Mouse (Mus musculus) forebrain, embryonic 11.5 days (tissue): ENCODE results near the gene Rnaseh1. TPM values are rescaled to one million over a fixed set of nuclear protein-coding genes. Genes with fewer than 3 reads are reported as not detected.

Source experiments
- ATAC-seq: fragments of 200-750 bp; cut with Nextera tagmentation; replicated peaks from 2 replicates; pipeline ENCODE4 v1.8.0; 2017; ENCODE audit warnings: moderate TSS enrichment; ENCODE audit not compliant: low FRiP score
- DNase-seq: peaks from one replicate; pipeline ENCODE4 v3.0.0-alpha.2; 2017; ENCODE audit warnings: low spot score
- H3K27ac ChIP-seq: fragments of 300-500 bp; sonication (generic); 2 replicates; pipeline ENCODE4 v1.5.1; 2014; ENCODE audit warnings: low read depth, low read length
- H3K27me3 ChIP-seq: fragments of 300-500 bp; sonication (generic); 2 replicates; pipeline ENCODE4 v1.6.1; 2014; ENCODE audit warnings: mild to moderate bottlenecking, low read length, mixed read lengths; ENCODE audit not compliant: control insufficient read depth, insufficient read depth
- H3K36me3 ChIP-seq: fragments of 300-500 bp; sonication (generic); 2 replicates; pipeline ENCODE4 v1.6.1; 2014; ENCODE audit warnings: mild to moderate bottlenecking, low read length, moderate library complexity, mixed read lengths; ENCODE audit not compliant: control insufficient read depth, insufficient read depth
- H3K4me1 ChIP-seq: fragments of 300-500 bp; sonication (generic); replicated peaks from 2 replicates; pipeline ENCODE4 v1.6.1; 2014; ENCODE audit warnings: low read length, mixed read lengths; ENCODE audit not compliant: control insufficient read depth, insufficient read depth
- H3K4me2 ChIP-seq: fragments of 300-500 bp; sonication (generic); 2 replicates; pipeline ENCODE4 v1.6.1; 2014; ENCODE audit warnings: low read depth, mild to moderate bottlenecking, low read length, moderate library complexity, mixed read lengths; ENCODE audit not compliant: severe bottlenecking
- H3K4me3 ChIP-seq: fragments of 300-500 bp; sonication (generic); 2 replicates; pipeline ENCODE4 v1.5.1; 2014; ENCODE audit warnings: low read depth, low read length
- H3K9ac ChIP-seq: fragments of 300-500 bp; sonication (generic); 2 replicates; pipeline ENCODE4 v1.6.1; 2014; ENCODE audit warnings: low read length
- H3K9me3 ChIP-seq: fragments of 300-500 bp; sonication (generic); 2 replicates; pipeline ENCODE4 v1.6.1; 2016; ENCODE audit warnings: low read length, mixed read lengths; ENCODE audit not compliant: control insufficient read depth
- WGBS: fragments of 180-500 bp; shearing (Covaris S2); extraction: QIAGEN DNeasy Blood & Tissue Kit; methylation state at CpG from one replicate; pipeline ENCODE4 v1.1.7; 2014; 5-methylcytosine and 5-hydroxymethylcytosine counted together
- polyA plus RNA-seq: library from polyadenylated mRNA; unstranded; fragments of >200 nt; fragmentation: Nextera tagmentation; extraction: Ambion mirVana; gene quantifications from 2 replicates; pipeline ENCODE4 v1.2.1, GENCODE M21; 2014

Rnaseh1 gene
- polyA plus RNA-seq, result 27.6 and 30.4 TPM in 2 replicates

DNA sequence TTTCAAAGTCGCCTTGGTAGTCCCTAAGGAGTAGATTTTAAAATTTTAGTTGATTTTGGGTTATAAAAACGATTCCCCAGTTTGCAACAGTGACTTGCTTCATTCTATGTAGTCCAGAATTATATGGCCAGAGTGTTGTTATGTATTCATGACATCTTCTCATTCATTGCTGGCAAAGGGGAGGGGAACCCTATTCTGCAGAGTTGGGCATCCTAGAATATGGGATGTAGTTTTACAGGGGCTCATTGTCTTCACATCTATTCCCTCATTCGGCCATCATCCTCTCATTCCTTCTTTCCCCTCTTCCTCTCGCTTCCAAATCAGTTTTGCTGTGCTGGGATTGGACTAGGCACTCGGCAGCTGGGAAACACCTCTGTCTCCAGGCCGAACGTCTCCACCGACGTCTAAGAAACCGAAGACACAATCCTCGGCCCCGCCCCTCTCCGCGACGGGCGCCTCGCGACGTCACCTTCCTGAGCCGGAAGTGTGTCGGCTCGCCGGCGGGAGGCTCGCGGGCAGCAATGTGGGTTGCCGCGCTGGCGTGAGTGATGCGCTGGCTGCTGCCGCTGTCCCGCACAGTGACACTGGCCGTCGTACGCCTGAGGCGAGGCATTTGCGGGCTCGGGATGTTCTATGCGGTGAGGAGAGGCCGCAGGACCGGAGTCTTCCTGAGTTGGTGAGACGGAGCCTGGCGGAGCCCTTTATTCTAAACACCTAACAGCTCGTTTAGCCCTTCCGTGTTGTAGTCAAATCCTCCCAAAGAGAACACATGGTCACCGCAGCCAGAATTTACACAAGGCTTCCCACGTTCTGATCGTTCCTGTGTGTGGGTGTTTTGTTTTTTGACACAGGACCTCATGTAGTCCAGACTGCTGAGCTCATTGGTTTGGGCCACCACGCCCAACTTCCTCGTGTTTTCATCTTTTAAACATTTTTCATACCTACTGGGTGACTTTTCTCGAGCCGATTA, at the start of gene Rnaseh1:
Gene Rnaseh1 (plus strand): TSS at position 462 of the 970 bp plus-strand sequence.
- WGBS, result 2% methylated on average over 52 of the region's 52 CpGs
- H3K9ac ChIP-seq, result peak within 1 kb of the TSS; percentile 73
- H3K9me3 ChIP-seq, result no peaks in the 10 kb centered on the region
- DNase-seq (peak; percentile 95), ATAC-seq (peak; percentile 98)
- peaks cover 5% of the 10 kb centered on the region; the same call in 1 of the 2 replicates for H3K4me1 ChIP-seq
- H3K36me3 ChIP-seq, result no peaks in the 10 kb centered on the region; the same call in 1 of the 2 replicates
- peak within 1 kb of the TSS; percentile 79 for H3K4me3 ChIP-seq
- H3K4me2 ChIP-seq, result peak within 1 kb of the TSS; percentile 61
- H3K27ac ChIP-seq, result peak within 1 kb of the TSS; percentile 6; the same call in 1 of the 2 replicates
- no peaks in the 10 kb centered on the region for H3K27me3 ChIP-seq

DNA sequence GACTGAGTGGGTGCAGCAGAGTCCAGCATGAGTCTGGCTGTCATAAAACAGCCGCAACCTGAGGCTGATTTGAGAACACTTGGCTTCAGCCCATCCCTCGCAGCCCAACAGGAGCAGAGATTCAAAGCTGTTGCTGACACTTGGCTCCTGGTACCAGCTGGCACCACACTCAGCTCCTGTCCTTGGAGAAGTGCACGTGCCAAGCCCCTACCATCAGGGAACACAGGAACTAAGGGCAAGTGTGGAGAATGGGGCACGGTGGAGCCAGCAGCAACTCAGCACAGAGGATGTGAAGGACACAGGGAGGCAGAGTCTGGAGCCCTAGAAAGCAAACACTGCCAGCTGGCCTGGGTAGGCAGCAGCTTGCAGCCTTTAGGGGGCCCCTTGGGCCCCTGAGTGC, 47.1 kb upstream of the Rnaseh1 start:
- no peak overlapping the region for H3K9ac ChIP-seq
- H3K27ac ChIP-seq, result no peak overlapping the region
- 0 out of 2 replicates have a peak, but pooled peaks cover 2% of the 10 kb centered on the region for H3K4me1 ChIP-seq
- no peaks in the 10 kb centered on the region for H3K9me3 ChIP-seq
- no peak overlapping the region for H3K4me2 ChIP-seq
- H3K4me3 ChIP-seq, result no peak overlapping the region
- no peaks in the 10 kb centered on the region for H3K36me3 ChIP-seq
- no peaks in the 10 kb centered on the region for H3K27me3 ChIP-seq
- ATAC-seq, result no peak
- 15% methylated on average over 4 of the region's 4 CpGs for WGBS
- DNase-seq, result no peak

- H3K9ac ChIP-seq, result no peak overlapping the region
- WGBS, result 79% methylated on average over 1 of the region's 1 CpGs
- H3K27me3 ChIP-seq, result no peaks in the 10 kb centered on the region
- no peak overlapping the region for H3K27ac ChIP-seq
- 0 out of 2 replicates have a peak, but pooled peaks cover 2% of the 10 kb centered on the region for H3K4me1 ChIP-seq
- no peak overlapping the region for H3K4me2 ChIP-seq
- no peak overlapping the region for H3K4me3 ChIP-seq
- no peaks in the 10 kb centered on the region for H3K36me3 ChIP-seq
- DNase-seq, result no peak
- no peaks in the 10 kb centered on the region for H3K9me3 ChIP-seq
- ATAC-seq, result no peak
Observed at GRCm38 (mm10) chr12:28603494-28603893, 45.9 kb upstream of the Rnaseh1 start.

- H3K9ac ChIP-seq, result no peak overlapping the region
- DNase-seq, result no peak
- no peaks in the 10 kb centered on the region for H3K9me3 ChIP-seq
- no peak overlapping the region for H3K27ac ChIP-seq
- H3K4me3 ChIP-seq, result no peak overlapping the region
- H3K27me3 ChIP-seq, result no peaks in the 10 kb centered on the region
- 66% methylated on average over 17 of the region's 17 CpGs for WGBS
- no peaks in the 10 kb centered on the region for H3K4me1 ChIP-seq
- H3K36me3 ChIP-seq, result no peaks in the 10 kb centered on the region
- no peak for ATAC-seq
- no peak overlapping the region for H3K4me2 ChIP-seq
Observed at GRCm38 (mm10) chr12:28607546-28608305, 41.7 kb upstream of the Rnaseh1 start.

DNA sequence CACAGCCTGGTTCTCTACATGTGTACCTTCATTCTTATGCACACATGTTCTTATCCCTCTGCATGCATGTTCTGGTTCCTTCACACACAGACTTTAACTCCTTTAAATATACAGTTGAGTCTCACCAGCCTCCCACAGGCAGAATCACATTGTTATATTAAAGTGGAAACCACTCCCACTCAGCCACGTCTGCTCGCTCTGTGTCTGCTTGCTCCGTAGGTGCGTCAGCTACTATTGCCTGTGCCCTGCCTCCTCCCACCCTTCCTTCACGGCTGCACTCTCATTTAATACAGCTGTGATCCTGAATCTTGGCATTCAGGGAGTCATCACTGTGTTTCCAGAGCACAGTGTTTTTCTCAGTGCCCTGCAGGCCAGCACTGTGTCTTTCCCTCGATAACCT, 37.0 kb upstream of the Rnaseh1 start:
- H3K9ac ChIP-seq, result no peak overlapping the region
- no peaks in the 10 kb centered on the region for H3K27me3 ChIP-seq
- no peaks in the 10 kb centered on the region for H3K9me3 ChIP-seq
- 75% methylated on average over 6 of the region's 6 CpGs for WGBS
- H3K4me2 ChIP-seq, result no peak overlapping the region
- ATAC-seq, result no peak
- no peak overlapping the region for H3K4me3 ChIP-seq
- DNase-seq, result no peak
- no peaks in the 10 kb centered on the region for H3K36me3 ChIP-seq
- no peak overlapping the region for H3K27ac ChIP-seq
- H3K4me1 ChIP-seq, result no peaks in the 10 kb centered on the region

DNA sequence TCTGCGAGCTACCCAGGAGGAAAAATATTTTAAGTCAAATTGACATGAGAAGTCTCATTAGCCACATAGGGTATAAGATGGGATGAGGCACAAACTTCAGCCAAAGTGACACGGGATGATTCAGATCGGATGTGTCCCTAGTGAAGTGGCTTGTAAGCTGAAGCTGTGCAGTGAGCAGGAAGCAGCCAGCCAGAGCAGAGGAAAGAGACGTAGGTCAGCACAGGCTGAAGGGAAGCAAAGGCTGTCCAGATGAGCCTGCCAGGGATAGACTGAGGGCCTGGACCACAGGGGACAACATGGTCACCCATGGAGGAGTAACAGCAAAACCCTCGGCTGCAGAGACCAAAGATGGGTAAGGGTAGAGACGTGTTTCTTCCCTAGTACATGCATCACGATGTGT, 35.0 kb upstream of the Rnaseh1 start:
- no peak for ATAC-seq
- H3K9ac ChIP-seq, result no peak overlapping the region
- no peak overlapping the region for H3K4me2 ChIP-seq
- no peak overlapping the region for H3K27ac ChIP-seq
- no peaks in the 10 kb centered on the region for H3K36me3 ChIP-seq
- H3K4me1 ChIP-seq, result no peaks in the 10 kb centered on the region
- WGBS, result 86% methylated on average over 7 of the region's 7 CpGs
- no peak overlapping the region for H3K4me3 ChIP-seq
- DNase-seq, result no peak
- no peaks in the 10 kb centered on the region for H3K27me3 ChIP-seq
- H3K9me3 ChIP-seq, result no peaks in the 10 kb centered on the region

GRCm38 (mm10) chr12:28617297-28617696, 32.1 kb upstream of the Rnaseh1 start:
- H3K27ac ChIP-seq, result no peak overlapping the region
- no peak overlapping the region for H3K9ac ChIP-seq
- no peaks in the 10 kb centered on the region for H3K27me3 ChIP-seq
- WGBS, result 76% methylated on average over 4 of the region's 4 CpGs
- H3K4me1 ChIP-seq, result no peaks in the 10 kb centered on the region
- DNase-seq, result no peak
- no peak for ATAC-seq
- no peak overlapping the region for H3K4me2 ChIP-seq
- no peaks in the 10 kb centered on the region for H3K36me3 ChIP-seq
- H3K9me3 ChIP-seq, result no peaks in the 10 kb centered on the region
- no peak overlapping the region for H3K4me3 ChIP-seq

GRCm38 (mm10) chr12:28621451-28622166, 27.8 kb upstream of the Rnaseh1 start:
- Histone ChIP-seq H3K36me3 (no peaks in the 10 kb centered on the region), H3K27ac (no peak overlapping the region), H3K9me3 (no peaks in the 10 kb centered on the region), H3K27me3 (no peaks in the 10 kb centered on the region), H3K4me2 (no peak overlapping the region), H3K9ac (no peak overlapping the region), H3K4me1 (no peaks in the 10 kb centered on the region), H3K4me3 (no peak overlapping the region)
- DNase-seq (no peak), ATAC-seq (no peak)
- WGBS, result 52% methylated on average over 7 of the region's 7 CpGs
